Mouse (Mus musculus) midbrain, embryonic 10.5 days (tissue): ENCODE results near the gene Dnajc11. TPM values are rescaled to one million over a fixed set of nuclear protein-coding genes. Genes with fewer than 3 reads are reported as not detected.

Source experiments
- DNase-seq: peaks from one replicate; pipeline ENCODE4 v3.0.0-alpha.2; 2017; ENCODE audit warnings: low spot score
- H3K27ac ChIP-seq: fragments of 300-500 bp; sonication (generic); replicated peaks from 2 replicates; pipeline ENCODE4 v1.5.1; 2016; ENCODE audit warnings: mild to moderate bottlenecking
- H3K27me3 ChIP-seq: fragments of 300-500 bp; sonication (generic); 2 replicates; pipeline ENCODE4 v1.6.1; 2016; ENCODE audit warnings: low read depth, mild to moderate bottlenecking; ENCODE audit not compliant: poor library complexity, severe bottlenecking
- H3K36me3 ChIP-seq: fragments of 300-500 bp; sonication (generic); 2 replicates; pipeline ENCODE4 v1.6.1; 2016; ENCODE audit warnings: mild to moderate bottlenecking, moderate library complexity
- H3K4me1 ChIP-seq: fragments of 300-500 bp; sonication (generic); 2 replicates; pipeline ENCODE4 v1.6.1; 2016
- H3K4me3 ChIP-seq: fragments of 300-500 bp; sonication (generic); 2 replicates; pipeline ENCODE4 v1.5.1; 2016; ENCODE audit warnings: mild to moderate bottlenecking, moderate library complexity
- H3K9me3 ChIP-seq: fragments of 300-500 bp; sonication (generic); replicated peaks from 2 replicates; pipeline ENCODE4 v1.6.1; 2016; ENCODE audit warnings: mild to moderate bottlenecking
- WGBS: fragments of 180-500 bp; shearing (Covaris S2); methylation state at CpG from one replicate; pipeline ENCODE4 v1.1.7; 2016; 5-methylcytosine and 5-hydroxymethylcytosine counted together
- polyA plus RNA-seq: library from polyadenylated mRNA; unstranded; fragments of >200 nt; fragmentation: Nextera tagmentation; extraction: Ambion mirVana; gene quantifications from 2 replicates; pipeline ENCODE4 v1.2.1, GENCODE M21; 2016

Dnajc11 gene
- polyA plus RNA-seq, 1 experiment from 2014 or later, result 108 TPM

DNA sequence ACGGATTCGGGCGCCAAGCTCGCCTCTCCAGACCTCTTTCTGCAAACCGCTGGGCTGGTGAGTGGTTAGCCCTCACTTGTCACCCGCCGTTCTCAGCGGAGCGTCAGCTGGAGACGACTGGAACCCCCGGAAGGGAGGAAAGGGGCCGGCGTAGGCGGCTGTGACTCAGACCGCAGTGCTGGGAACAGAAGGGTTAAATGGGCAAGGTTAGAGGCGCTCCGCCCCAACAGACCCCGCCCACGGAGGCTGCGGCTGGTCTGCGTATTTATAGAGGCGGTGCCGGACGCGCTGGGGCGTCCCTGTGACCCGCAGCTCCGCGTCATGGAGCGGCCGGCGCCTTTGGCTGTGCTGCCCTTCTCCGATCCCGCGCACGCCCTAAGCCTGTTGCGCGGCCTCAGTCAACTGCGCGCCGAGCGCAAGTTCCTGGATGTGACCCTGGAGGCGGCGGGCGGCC is 75.2 kb downstream of the Dnajc11 start, which contains the start of gene Klhl21:
Klhl21 (plus strand) TSS at position 182 of the 454 bp plus-strand sequence.
- no peaks in the 10 kb centered on the region for H3K9me3 ChIP-seq
- H3K4me3 ChIP-seq, result peak within 1 kb of the TSS; percentile 88
- peaks cover 56% of the 10 kb centered on the region for H3K4me1 ChIP-seq
- DNase-seq, result peak; percentile 94
- under 1% methylated on average over 45 of the region's 45 CpGs for WGBS
- peaks cover 39% of the 10 kb centered on the region for H3K27me3 ChIP-seq
- peaks cover 22% of the 10 kb centered on the region for H3K36me3 ChIP-seq
- H3K27ac ChIP-seq, result peak within 1 kb of the TSS; percentile 86

DNA sequence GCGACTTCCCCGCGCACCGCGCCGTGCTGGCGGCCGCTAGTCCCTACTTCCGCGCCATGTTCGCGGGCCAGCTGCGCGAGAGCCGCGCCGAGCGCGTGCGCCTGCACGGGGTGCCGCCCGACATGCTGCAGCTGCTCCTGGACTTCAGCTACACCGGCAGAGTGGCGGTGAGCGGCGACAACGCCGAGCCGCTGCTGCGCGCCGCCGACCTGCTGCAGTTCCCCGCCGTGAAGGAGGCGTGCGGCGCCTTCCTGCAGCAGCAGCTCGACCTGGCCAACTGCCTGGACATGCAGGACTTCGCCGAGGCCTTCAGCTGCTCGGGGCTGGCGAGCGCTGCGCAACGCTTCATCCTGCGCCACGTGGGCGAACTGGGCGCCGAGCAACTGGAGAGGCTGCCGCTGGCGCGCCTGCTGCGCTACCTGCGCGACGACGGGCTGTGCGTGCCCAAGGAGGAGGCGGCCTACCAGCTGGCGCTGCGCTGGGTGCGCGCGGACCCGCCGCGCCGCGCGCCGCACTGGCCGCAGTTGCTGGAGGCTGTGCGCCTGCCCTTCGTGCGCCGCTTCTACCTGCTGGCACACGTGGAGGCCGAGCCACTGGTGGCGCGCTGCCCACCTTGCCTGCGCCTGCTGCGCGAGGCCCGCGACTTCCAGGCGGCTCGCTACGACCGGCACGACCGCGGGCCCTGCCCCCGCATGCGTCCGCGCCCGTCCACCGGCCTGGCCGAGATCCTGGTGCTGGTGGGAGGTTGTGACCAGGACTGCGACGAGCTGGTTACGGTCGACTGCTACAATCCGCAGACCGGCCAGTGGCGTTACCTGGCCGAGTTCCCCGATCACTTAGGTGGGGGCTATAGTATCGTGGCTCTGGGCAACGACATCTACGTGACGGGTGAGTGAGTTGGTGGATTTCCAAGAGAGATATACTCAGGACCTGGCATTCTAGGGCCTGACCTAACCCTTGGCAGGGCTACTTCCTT is 75.9 kb downstream of the Dnajc11 start:
- H3K27me3 ChIP-seq, result peaks cover 39% of the 10 kb centered on the region
- H3K27ac ChIP-seq, result peak overlapping the region; percentile 86
- H3K4me3 ChIP-seq, result peak overlapping the region; percentile 88
- no peaks in the 10 kb centered on the region for H3K9me3 ChIP-seq
- H3K36me3 ChIP-seq, result peaks cover 29% of the 10 kb centered on the region
- H3K4me1 ChIP-seq, result peaks cover 56% of the 10 kb centered on the region
- DNase-seq, result no peak
- under 1% methylated on average over 115 of the region's 115 CpGs for WGBS

DNA sequence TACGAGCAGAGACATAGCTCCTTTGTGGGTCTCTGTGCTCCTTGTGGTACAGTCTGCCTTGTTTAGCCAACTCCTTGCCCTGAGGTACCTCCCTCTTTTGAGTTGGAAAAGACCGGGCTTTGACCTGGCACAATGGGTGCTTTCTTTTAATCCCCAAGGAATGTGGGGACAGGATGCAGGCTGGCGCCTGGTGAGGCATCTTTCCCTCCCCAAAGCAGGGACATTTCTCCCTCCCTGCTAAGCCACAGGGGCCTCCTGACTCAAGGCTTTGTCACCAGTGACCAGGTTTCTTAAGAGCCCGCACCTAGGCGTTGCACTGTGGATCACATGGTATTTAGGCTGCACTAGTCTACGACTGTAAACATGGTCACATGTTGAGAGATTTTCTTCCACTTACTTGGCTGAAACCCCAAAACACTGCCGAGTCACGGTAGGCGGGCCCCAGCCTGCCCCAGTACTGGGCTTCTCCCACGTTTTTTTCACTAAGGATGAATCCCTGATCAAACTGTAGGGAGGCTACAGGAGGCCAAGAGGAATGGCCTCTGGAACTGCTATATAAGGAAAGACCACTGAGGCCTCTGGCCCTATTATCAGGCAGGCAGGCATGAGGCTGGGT is 76.7 kb downstream of the Dnajc11 start:
- H3K27ac ChIP-seq, result peak overlapping the region; percentile 86
- H3K4me3 ChIP-seq, result peak overlapping the region; percentile 88
- no peak for DNase-seq
- peaks cover 56% of the 10 kb centered on the region for H3K4me1 ChIP-seq
- no peaks in the 10 kb centered on the region for H3K9me3 ChIP-seq
- peaks cover 37% of the 10 kb centered on the region for H3K36me3 ChIP-seq
- WGBS, result under 1% methylated on average over 10 of the region's 10 CpGs
- peaks cover 39% of the 10 kb centered on the region for H3K27me3 ChIP-seq

DNA sequence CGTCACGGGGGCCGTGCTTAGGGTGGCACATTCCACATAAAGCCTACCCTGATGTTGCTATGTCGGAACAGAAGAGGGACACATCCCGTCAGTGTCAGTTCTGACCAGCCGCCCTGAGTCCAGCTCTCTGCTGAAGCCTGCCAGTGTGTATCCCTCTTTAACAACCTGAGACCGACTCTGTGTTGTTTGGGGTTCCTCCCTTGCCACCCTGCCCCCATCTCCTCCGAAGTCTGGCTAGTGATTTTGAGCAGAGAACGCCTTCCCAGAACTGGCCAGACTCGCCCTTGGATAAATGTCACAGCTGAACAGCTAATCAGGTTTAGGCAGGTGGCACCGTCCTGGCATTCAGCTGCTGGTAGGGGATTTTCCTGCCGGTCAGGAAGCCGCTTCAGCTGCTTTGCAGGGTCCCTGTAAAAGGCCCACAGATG is 77.2 kb downstream of the Dnajc11 start:
- peaks cover 56% of the 10 kb centered on the region for H3K4me1 ChIP-seq
- no peak for DNase-seq
- H3K36me3 ChIP-seq, result peaks cover 43% of the 10 kb centered on the region
- H3K27me3 ChIP-seq, result peaks cover 39% of the 10 kb centered on the region
- peak overlapping the region; percentile 86; the same call in 1 of the 2 replicates for H3K27ac ChIP-seq
- WGBS, result 10% methylated on average over 13 of the region's 13 CpGs
- H3K4me3 ChIP-seq, result peak overlapping the region; percentile 88
- no peaks in the 10 kb centered on the region for H3K9me3 ChIP-seq

DNA sequence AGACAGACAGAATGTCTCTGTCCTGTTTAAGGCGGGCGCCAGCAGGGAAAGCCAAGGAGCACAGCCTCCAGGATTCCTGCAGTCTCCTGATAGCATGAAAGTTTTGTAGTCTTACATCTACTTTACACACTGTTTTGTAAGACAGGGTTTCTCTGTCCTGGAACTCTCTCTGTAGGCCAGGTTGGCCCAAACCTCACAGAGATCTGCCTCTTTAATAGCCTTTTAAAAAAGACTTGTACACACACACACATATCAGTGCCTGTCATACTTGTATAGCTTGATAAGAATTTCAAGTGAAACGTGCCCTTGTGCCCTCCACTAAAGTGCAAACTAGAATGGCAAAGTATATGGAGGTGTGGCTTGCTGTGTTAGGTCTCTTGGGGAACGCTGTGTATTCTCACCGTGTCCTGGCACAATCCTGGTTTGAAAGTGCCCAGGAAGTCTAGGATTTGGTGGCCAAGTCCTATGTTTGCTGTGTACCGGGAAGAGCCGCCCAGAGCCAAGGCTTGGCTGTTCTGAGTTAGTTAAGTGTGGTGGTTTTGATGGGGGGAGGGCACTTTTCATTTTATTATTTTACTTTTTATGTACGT is 77.8 kb downstream of the Dnajc11 start:
- 84% methylated on average over 8 of the region's 8 CpGs for WGBS
- peaks cover 56% of the 10 kb centered on the region for H3K4me1 ChIP-seq

DNA sequence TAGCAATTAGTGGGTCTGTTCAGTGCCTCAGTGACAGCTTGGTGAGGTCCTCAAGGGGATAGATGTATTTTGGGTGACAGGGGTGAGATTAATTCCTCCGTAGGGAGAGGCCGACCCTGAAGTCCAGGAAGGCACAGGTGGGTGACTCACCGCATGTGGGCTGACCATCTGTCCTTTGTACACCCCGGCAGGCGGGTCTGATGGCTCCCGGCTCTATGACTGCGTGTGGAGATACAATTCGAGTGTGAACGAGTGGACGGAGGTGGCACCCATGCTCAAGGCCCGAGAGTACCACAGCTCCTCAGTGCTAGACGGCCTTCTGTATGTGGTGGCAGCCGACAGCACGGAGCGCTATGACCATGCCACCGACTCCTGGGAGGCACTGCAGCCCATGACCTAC is 78.6 kb downstream of the Dnajc11 start:
- 94% methylated on average over 16 of the region's 16 CpGs for WGBS

More for the DNA sequence above, 77.8 kb downstream of the Dnajc11 start:
- H3K27me3 ChIP-seq, result peaks cover 39% of the 10 kb centered on the region
- peaks cover 48% of the 10 kb centered on the region for H3K36me3 ChIP-seq
- peak overlapping the region; percentile 88 for H3K4me3 ChIP-seq
- no peak for DNase-seq
- H3K27ac ChIP-seq, result no peak overlapping the region
- H3K9me3 ChIP-seq, result no peaks in the 10 kb centered on the region

DNA sequence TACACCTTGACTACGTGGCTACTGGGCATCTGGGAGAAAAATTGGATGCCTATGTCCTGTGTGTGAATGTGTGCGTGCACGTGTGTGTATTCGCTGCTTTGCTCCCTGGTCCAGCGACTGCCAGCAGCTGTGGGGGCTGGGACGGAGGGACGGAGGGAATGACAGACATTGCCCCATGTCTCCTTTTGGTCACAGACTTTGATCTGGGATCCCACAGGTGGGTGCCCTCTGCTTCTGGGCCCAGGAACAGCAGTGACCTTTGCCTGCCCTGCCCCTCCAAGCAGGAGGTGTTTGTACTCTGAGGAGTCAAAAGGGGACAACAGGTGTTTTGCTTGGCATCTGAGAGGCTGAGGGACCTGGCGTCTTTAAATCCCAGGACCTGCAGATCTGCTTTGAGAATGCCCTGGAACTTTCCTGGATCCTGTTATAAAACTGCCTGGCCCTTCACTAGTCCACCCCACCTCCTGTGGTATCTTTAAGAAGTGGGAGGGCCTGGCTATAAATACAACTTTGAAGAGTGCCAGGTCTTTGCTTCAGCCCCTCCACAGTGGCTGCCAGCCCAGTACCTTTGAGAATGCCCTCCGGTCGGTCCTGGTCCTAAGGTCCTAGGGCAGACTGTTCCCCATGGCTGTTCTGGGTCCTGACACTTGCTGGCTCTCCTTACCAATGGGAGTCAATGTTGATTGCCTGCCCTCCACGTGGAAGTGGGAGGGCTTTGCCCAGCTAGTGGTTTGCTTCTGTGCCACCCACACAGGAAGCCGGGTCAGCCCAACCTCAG is 79.7 kb downstream of the Dnajc11 start:
- Histone ChIP-seq H3K27ac (no peak overlapping the region), H3K36me3 (peaks cover 66% of the 10 kb centered on the region), H3K4me1 (peaks cover 40% of the 10 kb centered on the region), H3K9me3 (no peaks in the 10 kb centered on the region), H3K27me3 (peaks cover 20% of the 10 kb centered on the region), H3K4me3 (no peak overlapping the region)
- 88% methylated on average over 12 of the region's 12 CpGs for WGBS
- DNase-seq, result no peak

More for the DNA sequence above, 78.6 kb downstream of the Dnajc11 start:
- Histone ChIP-seq H3K36me3 (peaks cover 55% of the 10 kb centered on the region), H3K4me1 (peaks cover 51% of the 10 kb centered on the region), H3K27ac (no peak overlapping the region), H3K4me3 (no peak overlapping the region), H3K27me3 (peaks cover 32% of the 10 kb centered on the region), H3K9me3 (no peaks in the 10 kb centered on the region)
- DNase-seq, result no peak

DNA sequence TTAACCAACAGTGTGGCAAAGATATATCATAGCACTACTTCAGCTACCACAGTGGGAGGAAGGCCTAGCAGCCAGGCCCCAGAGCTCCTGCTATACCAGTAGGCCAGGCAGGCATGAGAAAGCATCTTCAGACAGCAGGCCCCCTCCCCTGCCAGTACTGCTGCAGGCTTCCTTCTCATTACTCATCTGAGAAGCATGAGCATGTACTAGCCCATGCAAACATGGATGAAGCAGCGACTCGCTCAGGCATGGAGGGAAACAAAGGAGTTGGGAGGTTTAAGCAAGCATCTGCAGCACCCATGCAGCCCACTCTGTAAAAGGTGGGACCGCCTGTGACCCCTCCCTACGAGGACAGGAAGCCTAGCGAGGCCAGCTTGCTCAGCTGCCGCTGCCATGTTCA is 85.6 kb downstream of the Dnajc11 start:
- DNase-seq, result no peak
- peaks cover 99% of the 10 kb centered on the region for H3K36me3 ChIP-seq

DNA sequence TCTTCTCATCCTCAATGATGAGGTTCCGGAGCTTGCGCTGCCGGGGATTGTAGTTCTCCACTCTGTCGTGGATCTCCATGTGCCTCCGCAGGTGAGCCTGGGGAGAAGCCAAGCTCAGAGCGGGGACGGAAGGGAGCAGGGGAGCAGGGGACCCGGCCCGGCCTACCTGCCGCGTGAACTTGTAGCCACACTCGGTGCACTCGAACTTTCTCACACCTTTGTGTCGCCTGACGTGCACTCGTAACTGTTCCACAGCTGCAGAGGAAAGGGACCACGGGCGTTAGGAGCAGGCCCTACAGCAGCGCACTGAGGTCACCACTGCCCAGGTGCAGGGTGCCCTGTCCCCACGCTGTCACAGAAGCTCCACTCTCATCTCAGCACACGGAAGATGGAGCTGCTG is 86.5 kb downstream of the Dnajc11 start:
- WGBS, result 94% methylated on average over 21 of the region's 21 CpGs
- H3K27ac ChIP-seq, result no peak overlapping the region
- H3K36me3 ChIP-seq, result peaks cover 99% of the 10 kb centered on the region
- no peak overlapping the region for H3K4me3 ChIP-seq
- peaks cover 6% of the 10 kb centered on the region for H3K4me1 ChIP-seq
- H3K27me3 ChIP-seq, result no peaks in the 10 kb centered on the region
- no peak for DNase-seq
- H3K9me3 ChIP-seq, result no peaks in the 10 kb centered on the region

More for the DNA sequence above, 85.6 kb downstream of the Dnajc11 start:
- Histone ChIP-seq H3K27ac (no peak overlapping the region), H3K27me3 (no peaks in the 10 kb centered on the region), H3K4me1 (no peaks in the 10 kb centered on the region), H3K4me3 (no peak overlapping the region), H3K9me3 (no peaks in the 10 kb centered on the region)
- 88% methylated on average over 6 of the region's 6 CpGs for WGBS

DNA sequence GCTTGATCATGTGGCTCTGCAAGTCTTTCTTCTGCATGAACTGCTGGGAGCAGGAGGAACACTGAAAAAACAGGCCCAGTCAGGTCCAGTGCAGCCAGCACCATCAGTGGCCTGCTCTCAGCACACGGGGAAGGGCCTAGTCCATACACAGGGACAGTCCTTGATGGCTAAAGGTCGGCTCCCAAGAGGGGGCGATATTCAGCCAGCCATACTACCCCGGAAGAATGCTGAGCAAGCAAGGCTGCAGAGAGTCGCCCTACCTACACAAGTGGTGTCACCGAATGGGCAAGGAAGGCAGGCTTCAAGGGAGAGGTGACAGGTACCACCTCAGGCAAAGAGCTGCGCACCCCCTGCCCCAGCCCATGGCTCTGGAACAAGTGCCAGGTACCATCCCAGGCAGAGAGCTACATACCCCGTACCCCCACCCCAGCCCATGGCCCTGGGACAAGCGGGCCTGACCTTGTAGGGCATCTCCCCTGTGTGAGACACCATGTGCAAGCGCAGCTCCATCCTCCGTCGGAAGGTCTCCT is 88.1 kb downstream of the Dnajc11 start:
- Histone ChIP-seq H3K36me3 (peaks cover 97% of the 10 kb centered on the region), H3K27me3 (no peaks in the 10 kb centered on the region), H3K4me3 (no peak overlapping the region), H3K9me3 (no peaks in the 10 kb centered on the region), H3K4me1 (peaks cover 22% of the 10 kb centered on the region), H3K27ac (no peak overlapping the region)
- 76% methylated on average over 12 of the region's 12 CpGs for WGBS
- DNase-seq, result no peak

DNA sequence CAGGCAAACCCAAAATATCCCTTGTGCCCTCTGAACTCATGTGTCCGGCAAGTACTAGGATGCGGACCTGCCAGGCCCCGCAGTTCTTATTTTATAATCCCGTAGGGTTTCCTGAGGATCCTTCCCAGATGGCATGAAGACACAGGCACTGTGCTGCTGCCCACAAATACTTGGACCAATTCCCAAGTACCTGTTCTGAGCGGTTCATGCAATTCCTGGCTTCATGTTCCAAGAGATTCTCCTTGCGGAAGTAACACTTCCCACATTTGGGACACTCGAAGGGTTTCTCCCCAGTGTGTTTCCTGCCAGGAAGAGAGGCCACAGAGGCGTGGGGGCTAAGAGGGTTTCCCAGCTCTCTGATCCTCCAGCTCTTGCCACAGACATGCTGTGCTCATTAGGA is 89.0 kb downstream of the Dnajc11 start:
- H3K27me3 ChIP-seq, result no peaks in the 10 kb centered on the region
- no peak overlapping the region for H3K27ac ChIP-seq
- 88% methylated on average over 8 of the region's 8 CpGs for WGBS
- H3K4me3 ChIP-seq, result no peak overlapping the region
- H3K9me3 ChIP-seq, result no peaks in the 10 kb centered on the region
- H3K4me1 ChIP-seq, result peaks cover 28% of the 10 kb centered on the region
- DNase-seq, result no peak
- H3K36me3 ChIP-seq, result peaks cover 90% of the 10 kb centered on the region

DNA sequence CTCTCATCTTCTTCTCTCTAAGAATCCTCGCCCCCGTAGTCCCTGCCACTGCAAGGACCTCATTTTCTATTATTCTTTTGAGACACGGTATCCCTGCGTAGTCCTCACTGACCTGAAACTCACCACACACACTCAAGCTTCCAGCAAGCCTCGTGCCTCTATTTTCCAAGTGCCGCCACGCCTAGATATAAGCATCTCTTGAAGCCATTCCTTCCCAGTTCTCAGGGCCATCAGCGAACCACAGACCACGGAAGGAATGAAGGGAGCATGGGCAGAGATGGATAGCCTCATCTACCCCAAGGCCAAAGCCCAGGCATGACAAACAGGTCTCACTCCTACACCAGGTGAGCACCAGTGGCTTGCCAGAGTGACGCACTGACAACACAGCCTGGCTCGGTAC is 91.0 kb downstream of the Dnajc11 start:
- 91% methylated on average over 11 of the region's 11 CpGs for WGBS

More for the DNA sequence above, 91.0 kb downstream of the Dnajc11 start:
- no peaks in the 10 kb centered on the region for H3K27me3 ChIP-seq
- H3K36me3 ChIP-seq, result peaks cover 69% of the 10 kb centered on the region
- H3K9me3 ChIP-seq, result no peaks in the 10 kb centered on the region
- no peak overlapping the region for H3K27ac ChIP-seq
- no peak overlapping the region for H3K4me3 ChIP-seq
- no peak for DNase-seq
- H3K4me1 ChIP-seq, result peaks cover 42% of the 10 kb centered on the region
